28 mouse cellular contexts compared by ENCODE assay signal in genomic region chr14:73807169-73807568, GRCm38 (mm10).
"Had no signal": no experiment of that assay in that cellular context is flagged by ENCODE, and none has a peak within 500 bp of the region (broad histone marks: within the 10 kb centered on the region; RNA-seq: fewer than 3 reads in every experiment).

No protein-coding gene starts in this region.

- H3K36me3 ChIP-seq: embryonic facial prominence, embryonic 10.5 days; embryonic facial prominence, embryonic 12.5 days; embryonic facial prominence, embryonic 13.5 days; embryonic facial prominence, embryonic 15.5 days; forebrain, embryonic 10.5 days; forebrain, embryonic 12.5 days; forebrain, embryonic 15.5 days had no signal

- H3K4me2 ChIP-seq: embryonic facial prominence, embryonic 12.5 days; embryonic facial prominence, embryonic 13.5 days; embryonic facial prominence, embryonic 15.5 days; forebrain, embryonic 12.5 days; forebrain, embryonic 13.5 days; forebrain, embryonic 15.5 days had no signal

- H3K27ac ChIP-seq: embryonic facial prominence, embryonic 10.5 days; embryonic facial prominence, embryonic 12.5 days; embryonic facial prominence, embryonic 13.5 days; embryonic facial prominence, embryonic 15.5 days; forebrain, embryonic 10.5 days; forebrain, embryonic 12.5 days; forebrain, embryonic 13.5 days; forebrain, embryonic 15.5 days; gastrocnemius, adult 2 months had no signal

- DNase-seq: cerebellum, adult 2 months; cerebellum, adult 8-10 months; cerebellum, adult 9-10 months; cerebellum, adult 9-11 months; cerebellum, postnatal 10 days; cerebellum, postnatal 14 days; cerebellum, postnatal 25 days; cerebellum, postnatal 36 days; embryo, embryonic 11 days; forebrain, postnatal 0 days; gastrocnemius, adult 2 months; gastrocnemius, postnatal 10 days; gastrocnemius, postnatal 14 days; gastrocnemius, postnatal 25 days; gastrocnemius, postnatal 36 days; heart, adult 11 months; heart, adult 18-20 months had no signal

- H3K4me3 ChIP-seq: embryonic facial prominence, embryonic 10.5 days; embryonic facial prominence, embryonic 12.5 days; embryonic facial prominence, embryonic 13.5 days; embryonic facial prominence, embryonic 15.5 days; erythroblast, embryonic 14.5 days; forebrain, embryonic 10.5 days; forebrain, embryonic 12.5 days; forebrain, embryonic 13.5 days; forebrain, embryonic 15.5 days; gastrocnemius, adult 2 months had no signal

- H3K27me3 ChIP-seq: embryonic facial prominence, embryonic 12.5 days; embryonic facial prominence, embryonic 13.5 days; embryonic facial prominence, embryonic 15.5 days; forebrain, embryonic 12.5 days; forebrain, embryonic 13.5 days; forebrain, embryonic 15.5 days had no signal

- H3K9ac ChIP-seq: embryonic facial prominence, embryonic 12.5 days; embryonic facial prominence, embryonic 13.5 days; embryonic facial prominence, embryonic 15.5 days; forebrain, embryonic 12.5 days; forebrain, embryonic 13.5 days; forebrain, embryonic 15.5 days; forebrain, postnatal 0 days had no signal

- ATAC-seq: forebrain, embryonic 13.5 days; forebrain, embryonic 14.5 days; forebrain, embryonic 15.5 days; forebrain, embryonic 16.5 days; forebrain, postnatal 0 days had no signal

- H3K9me3 ChIP-seq: embryonic facial prominence, embryonic 10.5 days; embryonic facial prominence, embryonic 12.5 days; embryonic facial prominence, embryonic 13.5 days; embryonic facial prominence, embryonic 15.5 days; forebrain, embryonic 10.5 days; forebrain, embryonic 12.5 days; forebrain, embryonic 13.5 days; forebrain, embryonic 15.5 days had no signal

- H3K4me1 ChIP-seq: embryonic facial prominence, embryonic 10.5 days; embryonic facial prominence, embryonic 12.5 days; embryonic facial prominence, embryonic 13.5 days; embryonic facial prominence, embryonic 15.5 days; forebrain, embryonic 12.5 days; forebrain, embryonic 13.5 days; forebrain, embryonic 15.5 days had no signal
